In genomic region chr9:71915871-71916661, GRCm38 (mm10) we compare ENCODE assay signal across 11 mouse cellular contexts.
DNase-seq lines count a peak whose midpoint lies in the region; ATAC-seq and TF ChIP-seq lines count a peak whose summit lies in the region.
"Had no signal": no experiment of that assay in that cellular context is flagged by ENCODE, and none has a peak within 500 bp of the region (broad histone marks: within the 10 kb centered on the region; RNA-seq: fewer than 3 reads in every experiment).

No protein-coding gene starts in this region.

- H3K4me2 ChIP-seq in midbrain, embryonic 15.5 days: no peak overlapping the region
- H3K4me2 ChIP-seq: stomach, embryonic 15.5 days had no signal

- H3K27ac ChIP-seq in kidney, adult 2 months (ENCODE audit: insufficient read depth, low read depth, low read length): no peak overlapping the region
- H3K27ac ChIP-seq in midbrain, embryonic 15.5 days: peak overlapping the region; percentile 51
- H3K27ac ChIP-seq: stomach, embryonic 15.5 days had no signal

- no peaks in the 10 kb centered on the region for H3K9me3 ChIP-seq in midbrain, embryonic 15.5 days
- H3K9me3 ChIP-seq: stomach, embryonic 15.5 days had no signal

- H3K9ac ChIP-seq in midbrain, embryonic 15.5 days: no peak overlapping the region
- H3K9ac ChIP-seq: stomach, embryonic 15.5 days had no signal

- no peak for TF ChIP-seq POLR2A in kidney, adult 2 months (IDR thresholded peaks at IDR 0.05; ENCODE audit: low read depth, low read length)

- no peak for TF ChIP-seq CTCF in kidney, adult 2 months (conservative IDR thresholded peaks at IDR 0.05; ENCODE audit: insufficient read depth, insufficient read length, low read depth, low read length)

- 61% methylated on average over 6 of the region's 6 CpGs for WGBS in kidney, adult 2 months
- WGBS in midbrain, embryonic 15.5 days: 15% methylated on average over 6 of the region's 6 CpGs

- peak; percentile 71 for ATAC-seq in midbrain, embryonic 15.5 days (replicated peaks)
- ATAC-seq: Patski had no signal

- H3K4me1 ChIP-seq in kidney, adult 2 months (ENCODE audit: control insufficient read depth, insufficient read depth, low read length): no peaks in the 10 kb centered on the region
- peaks cover 19% of the 10 kb centered on the region for H3K4me1 ChIP-seq in midbrain, embryonic 15.5 days
- H3K4me1 ChIP-seq: stomach, embryonic 15.5 days had no signal

- H3K4me3 ChIP-seq in kidney, adult 2 months (ENCODE audit: insufficient read depth, low read depth, low read length): no peak overlapping the region
- H3K4me3 ChIP-seq in midbrain, embryonic 15.5 days: no peak overlapping the region
- H3K4me3 ChIP-seq: stomach, embryonic 15.5 days had no signal

- H3K36me3 ChIP-seq in kidney, adult 2 months (ENCODE audit: control insufficient read depth, insufficient read depth, low read length): no peaks in the 10 kb centered on the region
- H3K36me3 ChIP-seq in midbrain, embryonic 15.5 days (replicated peaks): no peaks in the 10 kb centered on the region
- H3K36me3 ChIP-seq: stomach, embryonic 15.5 days had no signal

- peak; percentile 8 for DNase-seq in kidney, adult 2 months
- no peak for DNase-seq in kidney, postnatal 4 days
- DNase-seq in embryo, embryonic 11 days: peak; percentile 53
- DNase-seq in kidney, postnatal 14 days: peak; percentile 10
- no peak for DNase-seq in urinary bladder, adult 2 months (ENCODE audit: low spot score)
- no peak for DNase-seq in layer of hippocampus, adult 8-10 months (ENCODE audit: low spot score in 2 of 2)
- DNase-seq in spleen, adult 12 weeks (ENCODE audit: low spot score): no peak
- DNase-seq: cerebellum, postnatal 36 days had no signal

- no peaks in the 10 kb centered on the region for H3K27me3 ChIP-seq in kidney, adult 2 months (replicated peaks; ENCODE audit: control insufficient read depth, insufficient read depth, low read length)
- no peaks in the 10 kb centered on the region for H3K27me3 ChIP-seq in midbrain, embryonic 15.5 days (replicated peaks)
- H3K27me3 ChIP-seq: Patski; stomach, embryonic 15.5 days had no signal

Comparison
In these comparisons a context has a peak if more than half of its experiments do, and no peak if none do; other contexts are left out.
1. DNase-seq: peak in kidney, adult 2 months (single experiment), embryo, embryonic 11 days (single experiment) and kidney, postnatal 14 days (single experiment); none in kidney, postnatal 4 days (0 of 2), urinary bladder, adult 2 months (single experiment), layer of hippocampus, adult 8-10 months (0 of 2) and spleen, adult 12 weeks (single experiment).